Mouse (Mus musculus) retina, postnatal 7 days (tissue): ENCODE results near the gene Tiam1.

ENCODE experiments used
- DNase-seq: peaks from one replicate; pipeline ENCODE4 v3.0.0-alpha.2; 2012; ENCODE audit warnings: low read depth, low spot score

Tiam1 gene

DNA sequence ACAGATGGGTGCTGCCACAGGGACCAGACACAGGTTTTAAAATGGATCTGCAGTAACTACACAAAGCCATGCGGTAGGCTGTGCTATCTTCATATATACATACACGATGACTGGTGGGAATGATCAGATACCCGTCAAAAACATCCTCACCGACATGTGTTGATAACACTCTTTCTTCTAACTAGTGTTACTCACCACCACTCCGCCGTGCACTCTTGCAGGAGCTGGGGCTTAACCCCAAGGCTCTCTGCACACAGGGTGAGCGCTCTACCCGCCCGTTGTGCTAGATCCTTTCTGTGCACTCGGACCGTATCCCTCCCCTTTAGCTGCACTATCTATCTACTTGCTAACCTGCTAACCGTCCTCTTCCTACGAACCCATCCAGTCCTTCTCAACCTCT is 335.4 kb downstream of the Tiam1 start:
- no peak for DNase-seq

DNA sequence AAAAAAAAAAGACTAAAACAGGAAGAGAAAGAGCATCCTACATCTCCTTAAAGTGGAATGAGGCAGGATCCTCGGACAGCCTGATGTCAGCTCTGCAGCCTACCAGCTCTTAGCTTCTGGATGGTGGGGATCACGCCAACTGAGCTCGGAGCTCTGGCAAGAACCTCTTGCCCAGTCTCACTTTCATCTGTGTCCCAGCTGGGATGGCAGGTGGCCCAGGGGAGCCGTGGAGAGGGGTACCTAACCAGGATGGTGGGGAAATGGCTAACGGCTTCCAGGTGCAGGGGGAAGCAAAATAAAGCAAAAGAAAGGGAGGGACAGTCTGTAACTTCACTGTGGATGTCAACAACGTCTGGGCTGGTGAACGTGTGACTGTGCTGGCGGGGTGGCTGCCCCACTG is 337.6 kb downstream of the Tiam1 start:
- DNase-seq, result no peak

DNA sequence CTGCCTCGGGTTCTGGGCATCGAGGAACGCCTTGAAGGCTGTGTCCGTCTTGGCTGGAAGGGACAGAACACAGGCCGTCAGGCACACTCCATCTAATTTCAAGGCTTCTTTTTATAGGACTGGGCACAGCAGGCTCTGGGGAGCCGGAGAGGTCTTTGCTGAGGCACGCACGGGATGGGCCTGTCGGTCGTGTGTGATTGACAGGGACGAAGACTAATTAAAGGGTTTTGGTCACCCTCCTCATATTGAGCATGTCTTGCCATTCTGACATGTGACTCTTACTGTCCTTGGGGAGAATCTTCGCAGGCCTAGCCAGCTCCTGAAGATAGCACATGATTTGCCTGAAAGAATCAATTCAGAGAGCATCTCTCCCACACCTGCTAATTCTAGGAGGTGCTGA is 338.4 kb downstream of the Tiam1 start:
- no peak for DNase-seq

DNA sequence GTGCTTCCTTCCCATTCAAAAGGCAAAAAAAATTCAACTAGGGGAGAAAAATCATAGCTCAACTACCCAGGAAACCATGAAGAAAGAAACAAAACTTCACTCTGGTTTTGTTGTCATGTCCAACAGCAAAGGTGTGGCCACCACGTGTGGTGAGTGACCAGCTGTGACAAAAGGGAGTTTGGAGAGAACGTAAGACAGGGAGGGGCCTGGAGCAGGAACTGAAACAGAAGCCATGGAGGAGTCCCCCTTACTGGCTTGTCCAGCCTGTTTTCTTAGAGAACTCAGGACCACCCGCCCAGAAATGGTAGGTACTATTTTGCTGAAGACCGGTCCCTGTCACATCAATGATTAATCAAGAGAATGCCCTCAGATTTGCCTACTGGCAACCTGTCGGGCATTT is 342.1 kb downstream of the Tiam1 start:
- DNase-seq, result no peak

DNA sequence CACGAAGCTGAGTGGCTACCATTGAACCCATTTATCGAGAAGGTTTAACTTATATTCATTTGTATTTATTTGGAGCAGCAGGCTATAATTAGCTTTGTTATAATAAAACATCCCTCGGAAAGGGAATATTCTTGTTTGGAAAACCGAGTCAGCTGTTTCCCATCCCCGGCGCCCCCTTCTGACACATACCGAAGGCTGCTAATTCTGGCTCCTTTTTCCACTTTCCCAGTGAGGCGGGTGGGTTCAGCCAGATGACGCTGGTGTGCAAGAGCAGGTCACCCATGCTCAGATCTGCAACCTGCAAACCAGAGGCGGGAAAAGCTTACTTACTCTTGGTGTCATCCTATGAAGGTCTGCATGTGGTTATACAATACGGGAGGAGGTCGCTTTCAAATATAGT is 343.8 kb downstream of the Tiam1 start:
- DNase-seq, result no peak

DNA sequence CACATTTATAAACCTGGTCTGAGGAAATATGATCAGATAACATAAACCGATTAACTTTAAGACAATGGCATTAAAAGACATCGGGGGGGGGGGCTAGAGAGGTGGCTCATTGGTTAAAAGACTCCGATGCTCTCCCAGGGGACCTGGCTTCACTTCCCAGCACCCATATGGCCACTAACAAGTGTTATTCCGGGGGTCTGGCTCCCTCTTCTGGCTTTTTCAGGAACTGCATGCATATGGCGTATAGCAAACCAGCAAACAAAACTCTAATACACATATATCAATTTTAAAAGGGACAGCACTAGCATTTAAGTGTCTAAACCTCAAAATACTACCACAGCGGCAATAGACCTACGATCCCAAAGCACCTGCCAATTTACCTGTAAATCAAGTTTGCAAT is 347.0 kb downstream of the Tiam1 start:
- DNase-seq, result no peak

DNA sequence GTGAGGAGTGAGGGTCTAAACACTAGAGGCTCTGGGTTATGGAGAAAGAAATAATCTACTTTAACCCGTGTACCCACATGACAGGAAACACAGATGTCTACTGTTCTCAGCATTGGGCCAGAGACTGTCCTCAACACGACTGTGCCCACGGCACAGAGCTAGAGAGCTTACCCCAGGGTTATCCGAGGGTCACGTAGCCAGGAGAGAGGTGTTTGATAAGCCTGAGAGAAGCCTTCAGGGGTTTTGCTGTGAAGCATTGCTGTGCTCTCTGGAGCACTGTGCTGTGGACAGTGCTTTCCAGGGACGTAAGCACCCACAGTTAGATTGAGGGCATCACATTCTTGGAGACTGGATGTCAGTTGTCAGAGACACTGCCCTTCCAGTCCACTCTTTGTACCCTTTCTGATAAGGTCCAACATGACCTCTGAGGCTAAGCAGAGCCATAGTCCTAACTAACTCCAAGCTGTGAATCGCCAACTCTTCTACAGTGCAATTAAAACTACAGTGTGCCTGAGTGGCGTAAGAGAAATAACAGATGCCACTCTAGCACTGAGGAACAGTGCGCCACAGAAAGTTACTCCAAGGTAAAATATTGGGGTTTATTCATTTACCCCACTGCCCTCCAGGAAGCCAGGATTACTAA is 353.7 kb downstream of the Tiam1 start:
- no peak for DNase-seq

DNA sequence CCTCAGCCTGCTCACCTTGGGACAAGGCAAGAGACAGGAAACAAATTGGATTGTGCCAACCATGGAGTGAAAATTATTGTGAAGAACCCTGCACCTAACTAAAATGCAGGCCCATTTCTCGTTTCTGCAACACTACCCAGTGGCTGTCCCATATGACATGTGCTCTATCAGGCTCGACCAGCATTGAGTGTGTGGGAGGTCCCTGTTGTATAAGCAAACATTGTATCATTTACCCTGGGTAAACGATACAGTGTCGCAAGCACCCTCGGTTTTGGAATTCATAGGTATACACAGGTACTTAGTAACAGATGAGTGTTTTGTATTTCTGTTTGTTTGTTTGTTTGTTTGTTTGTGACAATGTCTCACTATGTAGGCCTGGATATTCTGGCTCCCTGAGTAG is 357.8 kb downstream of the Tiam1 start:
- no peak for DNase-seq

DNA sequence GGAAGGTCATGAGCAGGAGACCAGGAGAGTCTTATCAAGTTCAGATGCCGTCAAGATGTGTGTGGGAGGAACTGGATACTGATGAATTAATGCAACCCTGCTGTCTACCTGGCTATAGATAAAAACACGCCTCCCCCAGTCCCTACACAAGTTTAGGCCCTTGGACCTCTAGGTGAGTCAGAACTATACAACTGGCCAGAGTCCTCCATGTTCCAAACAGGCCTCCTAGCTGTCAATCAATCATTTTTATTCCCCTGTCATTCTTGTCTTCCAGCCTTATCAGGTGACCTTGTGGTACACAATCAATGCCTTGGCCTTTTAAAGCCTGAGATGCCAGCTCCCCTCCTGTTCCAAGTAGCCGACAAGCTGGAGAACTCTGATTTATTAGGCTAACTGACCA is 363.9 kb downstream of the Tiam1 start:
- DNase-seq, result no peak

DNA sequence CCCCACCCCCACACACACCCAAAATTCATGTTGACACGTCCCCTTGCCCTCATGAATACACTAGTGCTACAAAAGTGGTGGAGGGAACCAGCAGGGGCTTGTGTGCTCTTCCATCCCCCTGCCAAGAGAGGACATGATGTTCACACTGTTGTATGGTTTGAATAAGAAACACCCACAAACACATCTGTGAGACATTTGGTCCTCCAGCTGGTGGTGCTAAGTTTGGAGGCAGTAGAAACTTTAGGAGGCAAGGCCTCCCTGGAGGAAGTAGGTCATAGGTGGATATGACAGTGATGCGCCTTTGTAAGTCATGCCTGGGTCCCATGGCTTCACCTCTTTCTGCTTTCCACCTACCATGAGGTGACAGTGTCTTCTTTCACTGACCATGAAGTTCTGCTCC is 366.1 kb downstream of the Tiam1 start:
- no peak for DNase-seq

DNA sequence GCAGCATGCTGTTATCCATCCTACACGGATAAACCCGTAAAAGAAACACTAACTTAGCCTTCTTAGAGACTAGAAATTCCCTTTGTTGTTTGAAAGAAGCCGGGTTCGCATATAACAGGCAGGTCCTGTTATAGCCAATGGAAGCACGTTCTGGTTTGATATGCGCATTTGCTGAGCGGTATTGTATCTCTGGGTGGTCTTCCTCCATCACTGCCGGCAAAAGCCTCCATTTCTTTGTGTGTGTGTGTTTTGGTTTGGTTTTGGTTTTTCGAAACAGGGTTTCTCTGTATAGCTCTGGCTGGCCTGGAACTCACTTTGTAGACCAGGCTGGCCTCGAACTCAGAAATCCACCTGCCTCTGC is 369.0 kb downstream of the Tiam1 start:
- DNase-seq, result no peak

DNA sequence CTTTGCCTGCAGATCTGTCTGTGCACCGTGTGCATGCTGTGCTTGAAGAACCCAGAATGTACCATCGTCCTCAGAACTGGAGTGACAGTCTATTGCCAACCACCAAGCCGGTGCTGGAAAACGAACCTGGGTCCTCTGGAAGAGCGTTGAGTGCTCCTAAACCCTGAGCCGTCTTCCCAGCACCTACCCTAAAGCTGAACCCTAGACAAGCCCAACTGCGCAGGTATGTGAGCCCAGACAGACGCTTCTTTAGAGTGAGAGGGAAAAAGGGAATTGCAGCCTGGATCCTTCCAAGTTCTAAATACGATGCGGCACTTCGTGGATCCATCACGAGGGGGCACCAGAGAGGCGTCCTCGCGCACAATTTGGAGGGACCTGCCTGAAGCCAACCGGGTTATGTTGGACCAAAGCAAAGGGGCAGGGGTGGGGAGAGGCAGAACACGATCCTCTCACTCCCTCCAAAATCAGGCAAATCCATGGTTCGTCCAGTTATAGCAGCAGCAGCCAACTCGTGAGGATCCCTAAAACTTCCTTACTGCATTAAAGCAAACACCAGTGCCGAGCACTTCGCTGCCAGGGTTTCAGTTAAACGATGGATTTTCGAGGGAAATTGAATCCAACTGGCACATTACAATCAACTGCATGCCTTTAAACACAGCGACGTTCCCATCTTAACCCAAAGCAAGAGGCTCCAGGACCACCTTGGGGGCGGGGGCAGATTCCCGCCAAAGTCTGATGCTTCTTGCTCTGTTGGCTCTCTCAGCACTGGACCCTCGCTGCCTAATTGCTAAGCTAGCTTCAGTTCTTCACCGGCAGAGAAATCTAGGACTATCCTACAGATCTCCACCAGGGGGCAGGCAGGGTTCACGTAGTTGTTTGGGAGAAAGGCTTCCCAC is 369.7 kb downstream of the Tiam1 start:
- peak; percentile 78 for DNase-seq

DNA sequence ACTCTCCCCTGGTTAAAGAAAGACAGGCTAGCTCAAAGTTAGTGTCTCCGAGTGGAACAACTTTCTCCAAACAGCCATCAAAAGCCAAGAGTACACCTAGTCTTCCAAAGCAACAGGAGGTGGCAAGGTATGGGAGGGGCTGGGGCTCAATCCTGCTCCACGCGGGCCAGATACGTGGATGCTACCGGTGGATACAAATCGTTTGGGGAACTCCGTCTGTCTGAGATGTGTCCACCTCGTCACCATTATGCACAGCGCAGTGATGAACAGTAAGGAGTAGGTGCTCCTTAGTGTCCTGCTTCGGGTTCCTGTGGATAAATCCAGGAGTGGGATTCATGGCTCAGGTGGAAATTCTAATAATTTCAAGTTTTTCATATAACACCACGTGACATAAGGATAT is 377.6 kb downstream of the Tiam1 start:
- DNase-seq, result no peak

DNA sequence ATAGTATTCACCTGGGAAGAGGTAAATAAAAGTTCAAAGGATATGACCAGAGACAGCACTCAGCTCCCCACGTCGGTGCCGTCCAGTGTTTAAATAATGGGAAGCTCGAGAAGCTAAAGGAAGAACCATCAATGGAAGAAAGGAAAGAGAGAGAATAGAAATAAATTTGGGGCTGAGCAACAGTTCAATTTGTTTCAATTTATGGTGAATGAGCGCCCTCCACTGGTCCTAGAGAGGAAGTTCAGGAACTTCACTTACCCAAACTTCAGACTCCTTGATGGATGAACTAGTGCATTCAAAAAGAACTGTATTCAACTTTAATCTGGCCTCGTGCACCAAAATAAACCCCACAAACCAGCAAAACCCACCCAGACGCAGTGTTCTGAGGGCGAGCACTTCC is 378.1 kb downstream of the Tiam1 start:
- peak; percentile 27 for DNase-seq

DNA sequence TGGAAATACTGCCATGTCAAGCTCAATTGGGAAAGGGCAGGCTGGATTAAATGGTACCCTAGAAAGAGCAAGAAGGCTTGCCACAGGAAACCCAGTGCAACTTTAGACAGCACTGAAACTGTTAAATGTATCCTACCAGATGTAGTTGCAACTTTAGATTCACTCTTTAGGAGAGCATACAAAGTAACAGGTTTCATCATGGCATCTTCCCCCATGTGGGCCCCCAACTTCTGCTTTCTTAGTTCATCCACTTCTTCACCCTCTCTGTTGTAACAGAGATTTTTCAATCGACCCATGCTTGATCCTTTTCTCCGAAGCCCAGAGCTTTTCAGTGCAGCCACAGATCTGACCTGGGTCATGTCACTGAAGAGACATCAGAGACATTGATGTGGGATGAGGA is 379.8 kb downstream of the Tiam1 start:
- no peak for DNase-seq

DNA sequence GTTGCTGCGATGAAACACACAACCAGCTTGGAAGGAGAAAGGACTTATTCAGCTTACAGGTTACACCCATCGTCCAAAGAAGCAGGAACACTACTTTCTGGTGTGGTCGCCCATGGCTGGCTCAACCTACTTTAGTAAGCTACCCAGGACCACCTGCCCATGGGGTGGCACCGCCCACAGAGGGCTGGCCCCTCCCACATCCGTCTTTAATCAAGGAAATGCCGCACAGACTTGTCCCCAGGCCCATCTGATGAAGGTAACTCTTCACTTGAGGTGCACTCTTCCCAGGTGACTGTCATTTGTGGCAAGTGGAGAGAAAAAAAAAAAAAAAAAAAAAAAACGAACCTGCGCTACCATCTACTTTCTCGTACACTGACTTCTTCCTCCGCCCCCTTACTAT is 381.0 kb downstream of the Tiam1 start:
- no peak for DNase-seq

DNA sequence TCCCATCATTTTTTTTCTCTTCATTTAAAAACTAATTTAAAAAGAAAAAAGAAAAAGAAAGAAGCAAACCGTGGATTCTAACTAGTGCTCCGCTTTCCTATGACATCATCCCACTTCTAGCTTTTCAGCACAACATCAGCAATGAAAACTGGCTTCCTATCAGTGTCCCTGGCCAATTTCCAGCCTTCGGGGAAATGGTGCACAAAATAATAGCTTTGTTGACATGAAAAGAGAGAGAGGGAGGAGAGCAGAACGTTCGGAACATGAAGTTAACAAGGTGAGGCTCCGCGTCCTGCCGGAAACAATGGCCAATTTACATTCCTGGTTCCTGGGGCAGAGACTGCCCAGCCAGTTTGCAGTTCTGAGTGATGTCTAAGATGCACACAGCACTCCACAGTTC is 381.5 kb downstream of the Tiam1 start:
- no peak for DNase-seq

DNA sequence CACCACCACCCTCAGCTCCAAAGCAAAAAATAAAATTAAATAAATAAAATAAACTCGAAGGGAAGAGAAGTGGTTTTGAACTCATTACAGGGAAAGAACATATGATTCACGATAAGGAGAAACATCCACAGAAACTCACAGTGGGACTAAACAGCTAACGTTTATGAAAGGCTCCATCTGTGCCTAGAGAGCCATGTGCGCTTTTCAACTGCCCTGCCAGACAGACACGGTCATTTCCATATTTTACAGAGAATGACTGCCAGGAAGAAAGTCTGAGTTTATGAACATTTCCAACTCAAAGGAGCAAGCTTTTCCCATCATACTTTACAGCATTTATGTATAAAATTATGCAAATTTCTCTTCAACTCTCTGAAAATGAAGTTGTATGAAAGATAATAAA is 386.2 kb downstream of the Tiam1 start:
- no peak for DNase-seq

DNA sequence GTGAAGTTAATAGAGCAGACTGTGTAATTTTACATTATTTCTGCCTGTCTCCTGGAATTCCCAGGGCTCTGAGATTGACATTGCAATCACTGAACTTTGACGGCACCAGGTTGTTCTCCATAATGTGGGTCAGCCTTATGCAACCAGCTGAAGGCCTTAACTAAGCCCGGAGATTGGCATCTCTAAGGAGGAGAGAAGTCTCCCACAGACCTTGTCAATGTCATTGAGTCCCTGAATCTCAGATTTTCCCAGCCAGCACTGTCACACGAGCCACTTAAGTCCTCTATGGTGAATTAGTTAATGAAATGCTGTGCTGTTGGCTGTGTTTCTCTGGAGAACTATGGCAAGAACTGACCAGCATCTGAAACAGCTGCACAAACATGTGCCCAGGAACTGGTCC is 388.9 kb downstream of the Tiam1 start:
- no peak for DNase-seq

DNA sequence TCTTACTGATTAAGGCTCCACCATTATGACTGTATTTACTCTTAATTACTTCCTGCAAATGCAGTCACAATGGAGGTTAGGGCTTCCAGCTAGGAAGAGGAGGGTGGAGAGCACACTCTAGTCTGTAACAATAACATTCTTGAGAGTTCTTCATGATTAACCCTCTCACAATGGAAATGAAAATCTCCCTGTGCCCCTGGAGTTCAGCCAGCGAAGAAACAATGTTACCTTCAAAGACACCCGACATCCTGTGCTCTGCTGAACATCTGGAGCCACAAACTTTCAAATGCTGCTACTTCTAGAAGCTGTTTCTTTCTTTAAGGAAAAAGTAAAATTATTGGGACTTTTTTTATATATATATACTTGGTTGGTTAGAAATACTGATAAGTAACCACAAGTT is 395.7 kb downstream of the Tiam1 start:
- DNase-seq, result no peak

DNA sequence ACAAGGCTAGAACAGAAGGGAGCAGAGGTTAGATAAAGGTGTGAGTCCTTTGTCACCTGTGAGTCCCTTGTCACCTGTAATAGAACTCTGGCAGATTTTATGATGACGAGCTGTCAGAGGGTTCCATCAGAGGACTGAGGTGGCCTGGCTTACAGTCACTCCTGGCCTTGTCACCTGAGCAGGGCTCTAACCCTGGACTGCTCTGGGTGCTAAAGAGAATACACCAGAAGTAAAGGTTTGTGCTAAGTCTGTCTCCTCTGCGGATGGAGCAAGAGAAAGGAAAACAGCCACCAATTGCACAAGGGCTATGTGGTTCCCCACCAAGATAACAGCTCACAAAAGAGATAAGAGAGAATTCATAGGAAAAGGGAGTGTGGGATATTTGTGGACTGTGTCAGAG is 404.0 kb downstream of the Tiam1 start:
- DNase-seq, result no peak

DNA sequence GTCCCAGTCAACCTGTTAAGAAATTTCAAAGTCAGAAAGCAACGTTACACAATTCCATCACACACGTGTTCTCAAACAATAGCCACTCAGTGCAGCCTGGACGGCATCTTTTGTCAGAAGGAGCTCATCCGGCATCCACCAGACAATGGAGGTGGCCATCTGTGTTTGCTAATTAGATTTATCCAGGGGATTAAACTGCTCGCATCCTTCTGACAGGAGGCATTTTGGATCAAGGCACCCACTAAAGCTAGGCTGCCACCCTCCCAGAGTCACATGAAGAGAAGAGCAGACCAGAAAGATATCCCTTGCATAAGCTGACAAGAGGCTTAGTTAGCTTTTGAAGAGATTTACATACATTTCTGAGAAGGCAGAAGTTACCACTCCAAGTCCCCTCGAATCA is 404.6 kb downstream of the Tiam1 start:
- DNase-seq, result peak; percentile 67
